Mouse (Mus musculus) urinary bladder, postnatal 36 days (tissue): ENCODE data around the gene Adam19.

Experiments
- DNase-seq, 2 experiments: peaks; one replicate each; pipeline ENCODE4 v3.0.0; 2022; ENCODE audit warnings: low spot score in 2 of 2, mixed read lengths in 1 of 2

The Adam19 gene

DNA sequence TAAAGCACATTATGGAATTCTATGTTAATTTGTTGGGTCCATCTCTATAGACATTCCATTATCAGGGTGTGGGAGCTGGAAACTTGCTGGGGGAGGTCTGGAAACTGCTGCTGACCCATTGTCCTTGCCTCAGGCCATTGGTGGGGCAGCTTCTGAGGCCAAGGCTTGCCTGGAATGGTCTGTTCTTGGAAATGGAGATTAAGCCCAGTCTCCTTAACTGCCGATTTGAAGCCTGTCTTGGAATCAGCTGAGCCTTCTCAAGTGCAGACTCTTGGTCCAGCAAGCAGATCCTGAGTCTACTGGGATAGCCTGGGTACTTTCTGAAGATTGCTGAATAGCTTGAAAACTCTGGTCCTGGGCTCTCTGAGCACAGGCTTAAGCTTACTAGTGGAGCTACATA, 51.3 kb downstream of the Adam19 start:
- DNase-seq, result no peak

DNA sequence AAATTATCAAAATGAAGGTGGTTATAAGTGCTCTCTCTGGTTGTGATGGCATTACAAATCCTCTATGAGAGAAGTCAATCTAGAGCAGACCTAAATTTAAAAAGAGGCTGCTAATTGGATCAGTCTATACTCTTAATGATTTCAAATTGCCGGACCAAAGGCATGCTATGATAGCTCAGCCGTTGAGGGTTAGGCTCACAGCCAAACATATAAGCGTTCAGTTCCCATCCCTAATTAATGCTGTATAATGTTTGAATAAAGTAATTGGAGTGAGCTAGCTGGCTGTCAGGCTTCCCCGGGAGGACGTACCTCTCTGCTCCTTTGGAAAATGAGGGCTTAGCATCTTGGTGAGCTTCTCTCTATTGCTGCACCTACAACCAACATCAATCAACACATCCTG, 53.4 kb downstream of the Adam19 start:
- DNase-seq, result no peak

DNA sequence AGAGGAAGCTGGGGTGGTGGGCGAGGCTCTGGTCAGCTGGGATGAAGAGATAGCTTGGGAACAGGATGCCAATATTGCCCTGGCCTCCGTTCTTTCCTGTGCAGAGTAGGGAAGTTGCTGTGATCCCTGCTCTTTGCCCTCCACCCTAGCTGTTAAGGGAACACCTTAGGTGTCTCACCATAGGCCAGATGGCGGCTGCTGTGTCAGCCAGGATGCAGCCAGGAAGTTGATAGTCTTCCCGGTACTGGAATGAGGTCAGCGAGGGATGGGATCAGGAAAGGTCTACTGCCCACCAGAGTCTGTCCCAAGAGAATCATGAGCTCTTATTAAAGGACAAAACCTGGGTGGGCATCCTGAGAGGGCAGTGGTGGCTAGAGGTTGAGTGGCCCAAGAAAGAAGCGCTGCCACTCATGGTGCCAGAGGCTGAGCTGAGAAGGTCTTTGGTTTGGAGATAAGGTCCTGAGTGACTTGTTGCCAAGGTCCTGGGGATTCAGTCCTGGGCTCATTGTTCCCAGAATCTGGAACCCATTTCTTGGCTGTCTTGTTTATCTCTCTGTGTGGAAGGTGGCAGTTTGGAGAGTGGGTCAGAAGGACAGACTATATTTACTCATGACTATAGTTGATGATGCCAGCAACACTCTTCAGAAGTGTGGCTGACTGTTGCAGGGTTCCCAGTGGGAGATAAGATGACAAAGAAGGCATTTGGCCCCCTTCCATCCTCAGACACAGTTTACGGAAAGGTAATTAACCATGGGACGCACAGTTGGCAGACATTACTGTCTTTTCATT, 54.6 kb downstream of the Adam19 start:
- no peak for DNase-seq

DNA sequence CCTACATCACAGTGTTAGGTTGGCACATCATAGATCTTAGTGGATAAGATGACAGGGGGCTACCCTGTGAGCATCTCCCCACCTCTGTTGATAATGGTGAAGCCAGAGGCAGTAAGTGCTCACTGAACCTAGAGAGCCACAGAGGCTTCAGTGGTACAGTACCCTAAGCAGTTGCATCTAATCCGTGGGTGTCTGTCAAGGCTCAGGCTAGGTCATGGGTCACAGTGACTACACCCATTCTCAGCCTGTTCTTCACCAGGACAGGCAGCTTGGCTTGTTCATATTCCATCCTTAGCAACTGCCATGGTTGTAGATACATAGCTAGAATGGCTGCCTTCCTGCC, 55.1 kb downstream of the Adam19 start:
- no peak for DNase-seq

DNA sequence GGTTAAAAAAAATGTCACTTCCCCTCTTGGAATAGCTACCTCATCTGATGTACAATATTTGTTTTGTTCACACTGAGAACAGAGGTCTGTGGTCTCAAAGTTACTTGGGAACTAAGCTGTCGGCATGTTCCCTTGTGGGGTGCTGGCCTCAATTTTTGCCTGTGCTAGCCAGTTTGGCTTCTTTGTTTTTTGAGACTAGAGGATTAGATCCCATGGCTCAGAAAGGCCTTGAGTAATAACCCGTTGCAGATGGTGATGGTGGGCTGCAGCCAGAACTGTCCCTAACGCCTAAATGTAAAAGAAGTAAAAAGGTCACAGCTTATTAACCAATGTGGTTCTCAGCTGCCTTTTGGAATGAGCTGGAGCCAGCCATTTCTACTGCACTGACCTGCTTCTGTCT, 57.4 kb downstream of the Adam19 start:
- DNase-seq, result no peak

DNA sequence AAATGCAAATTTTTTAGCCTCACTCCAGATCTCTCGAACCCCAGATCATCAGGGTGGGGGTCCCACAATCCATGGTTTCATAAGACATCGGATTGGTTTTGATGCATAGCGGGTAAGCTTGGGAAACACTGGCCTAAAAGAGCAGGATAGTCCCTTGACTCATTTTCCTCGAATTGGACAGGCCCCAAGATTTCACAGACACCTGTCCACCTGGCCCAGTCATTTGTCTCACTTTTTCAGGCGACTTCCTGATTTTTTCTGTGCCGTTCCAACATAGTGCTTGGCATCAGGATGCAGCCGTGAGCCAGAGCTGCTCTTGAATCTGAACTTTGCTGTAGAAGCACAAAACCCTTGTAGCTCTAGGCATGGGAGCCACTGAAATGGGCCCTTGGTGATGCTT, 58.4 kb downstream of the Adam19 start:
- no peak for DNase-seq

DNA sequence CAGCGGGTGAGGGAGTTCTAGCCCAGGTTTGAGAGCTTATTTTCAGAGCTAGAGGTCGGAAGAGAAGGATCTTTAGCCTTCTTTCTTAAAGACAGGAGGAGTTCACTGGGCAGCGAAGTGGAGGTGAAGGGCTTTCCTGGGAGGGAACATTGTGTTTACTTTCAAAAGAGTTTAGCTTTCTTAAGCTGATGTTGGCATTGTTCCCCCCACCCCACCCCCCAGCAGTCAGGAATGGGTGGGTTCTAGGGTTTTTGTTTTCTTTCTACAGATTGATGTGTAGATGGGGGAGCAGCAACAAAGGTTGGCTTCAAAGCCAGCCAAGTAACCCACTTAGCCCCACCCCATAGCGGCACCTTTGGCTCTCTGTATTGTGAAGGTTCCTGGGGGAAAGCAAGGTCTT, 59.2 kb downstream of the Adam19 start:
- DNase-seq, result no peak

DNA sequence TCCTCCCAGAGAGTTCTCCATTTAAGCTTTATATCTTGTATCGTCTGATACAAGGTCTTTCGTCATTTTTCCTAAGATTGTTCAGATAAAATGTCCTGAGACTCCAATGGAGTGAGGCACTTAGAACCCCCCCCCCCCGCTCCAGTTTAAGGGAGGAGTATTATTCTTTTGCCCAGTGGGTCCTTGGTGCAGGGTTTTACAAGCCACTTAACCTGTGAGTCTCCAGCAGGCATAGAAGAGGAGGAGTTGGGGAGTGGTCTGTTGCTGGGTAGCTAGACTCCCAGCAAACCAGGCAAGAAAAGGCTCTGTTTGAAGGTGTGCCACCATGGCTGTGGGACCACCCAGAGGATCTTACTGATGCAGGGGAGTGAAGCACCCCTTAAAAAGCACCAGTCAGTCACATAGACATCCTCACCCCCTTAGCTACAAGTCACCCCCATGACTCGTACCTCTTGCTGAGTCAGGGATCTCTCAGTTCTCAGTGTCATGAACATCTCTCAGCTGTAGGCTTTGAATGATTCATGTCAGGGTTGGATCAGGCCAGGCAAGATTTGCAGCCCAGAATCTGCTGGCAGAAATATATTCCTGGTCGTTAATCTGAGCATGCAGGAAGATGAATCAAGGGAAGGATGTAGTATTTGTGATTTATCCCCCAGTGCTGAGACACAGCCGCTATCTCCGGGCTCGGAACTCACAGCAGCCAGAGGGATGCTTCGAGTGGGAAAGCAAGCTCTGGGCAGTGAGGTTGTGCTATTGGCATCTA, 59.8 kb downstream of the Adam19 start:
- DNase-seq, result no peak

DNA sequence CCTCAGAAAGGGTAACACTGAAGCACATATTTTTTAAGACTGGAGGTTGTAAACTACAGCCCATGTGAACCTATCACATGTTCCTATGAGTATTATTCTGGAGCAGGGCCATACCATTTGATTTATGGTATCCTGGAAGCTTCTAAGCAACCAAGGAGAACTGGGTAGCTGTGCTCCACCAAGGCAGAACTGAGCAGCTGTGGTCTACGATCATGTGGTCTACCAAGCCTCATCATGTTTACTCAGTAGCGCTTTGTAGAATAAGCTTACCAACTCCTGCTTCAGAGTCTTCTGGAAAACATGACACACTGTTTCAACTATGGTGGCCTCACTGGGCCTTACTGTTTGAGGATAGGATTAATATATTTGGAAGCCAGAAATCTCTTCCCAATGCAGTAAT, 60.7 kb downstream of the Adam19 start:
- DNase-seq, result no peak

DNA sequence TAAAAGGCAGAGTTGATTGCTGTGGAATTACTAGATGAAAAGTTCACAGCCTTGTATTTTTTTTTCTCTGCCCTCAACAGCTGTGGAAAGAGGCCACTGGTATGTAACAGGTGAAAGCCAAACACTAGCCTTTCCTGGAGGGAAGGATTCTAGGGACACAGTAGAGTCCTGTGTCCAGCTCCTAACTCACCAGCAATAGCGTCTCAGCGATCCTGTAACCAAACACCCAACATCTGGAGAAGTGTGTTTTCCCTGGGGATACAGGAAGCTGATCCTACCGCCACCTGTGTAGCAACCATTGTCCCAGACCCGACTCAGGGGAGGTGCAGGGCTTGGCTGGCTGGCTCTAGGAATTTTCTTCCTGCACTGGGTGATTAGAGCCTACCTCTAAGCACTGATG, 63.8 kb downstream of the Adam19 start:
- DNase-seq, result no peak

DNA sequence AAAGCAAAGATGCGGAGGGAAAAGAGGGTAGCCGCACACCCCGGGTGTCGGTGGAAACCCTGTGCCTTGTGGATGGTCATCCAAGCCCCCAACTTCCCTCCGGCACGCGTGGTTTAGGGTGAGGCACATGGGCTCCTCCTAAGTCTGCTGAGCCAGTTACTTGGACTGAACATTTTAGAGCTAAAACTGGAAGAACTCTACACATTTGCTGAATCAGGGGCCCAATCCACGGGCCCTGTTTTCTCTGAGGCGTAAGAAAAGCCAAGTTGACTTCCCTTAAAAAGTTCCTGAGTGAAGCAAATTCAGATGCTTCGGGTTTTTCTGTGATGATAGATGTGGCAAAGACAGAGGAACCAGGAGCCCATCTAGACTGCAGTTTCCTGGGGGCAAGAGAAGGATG, 64.3 kb downstream of the Adam19 start:
- DNase-seq, result no peak

DNA sequence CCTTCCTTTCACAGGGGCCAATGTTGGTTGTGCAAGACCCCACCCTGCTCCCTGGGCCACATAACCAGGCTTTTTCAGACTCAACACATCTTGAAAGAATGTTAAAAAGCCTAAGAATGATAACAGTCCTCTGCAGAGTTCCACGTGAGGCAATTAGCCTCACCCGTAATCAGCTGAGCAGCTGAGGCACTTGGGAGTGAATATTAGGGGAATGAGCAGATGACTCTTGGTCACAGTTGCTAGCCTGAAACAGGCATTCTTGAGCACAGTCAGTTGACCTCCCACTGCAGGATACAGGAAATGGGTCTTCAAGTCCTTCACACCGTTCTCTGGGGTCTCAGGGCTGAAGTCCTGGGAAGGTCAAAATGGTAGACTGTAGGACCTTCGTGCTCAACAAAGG, 65.9 kb downstream of the Adam19 start:
- DNase-seq, result no peak

DNA sequence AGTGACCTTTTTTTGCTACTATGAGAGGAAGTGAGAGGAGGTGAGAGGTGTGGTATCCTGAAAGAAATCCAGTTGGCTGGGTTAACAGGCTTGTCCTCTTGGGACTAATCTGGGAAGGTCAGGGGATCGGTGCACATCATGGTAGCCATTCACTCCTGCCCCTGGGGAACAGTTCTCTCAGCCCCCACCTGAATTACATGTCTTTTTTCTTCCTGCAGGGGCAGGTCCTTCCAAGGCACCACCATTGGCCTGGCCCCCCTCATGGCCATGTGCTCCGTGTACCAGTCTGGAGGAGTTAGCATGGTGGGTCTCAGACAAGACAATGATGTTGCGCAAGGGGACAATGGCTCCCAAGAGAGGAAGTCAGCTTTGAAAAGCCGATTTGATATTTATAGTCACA, 67.1 kb downstream of the Adam19 start:
- no peak for DNase-seq

DNA sequence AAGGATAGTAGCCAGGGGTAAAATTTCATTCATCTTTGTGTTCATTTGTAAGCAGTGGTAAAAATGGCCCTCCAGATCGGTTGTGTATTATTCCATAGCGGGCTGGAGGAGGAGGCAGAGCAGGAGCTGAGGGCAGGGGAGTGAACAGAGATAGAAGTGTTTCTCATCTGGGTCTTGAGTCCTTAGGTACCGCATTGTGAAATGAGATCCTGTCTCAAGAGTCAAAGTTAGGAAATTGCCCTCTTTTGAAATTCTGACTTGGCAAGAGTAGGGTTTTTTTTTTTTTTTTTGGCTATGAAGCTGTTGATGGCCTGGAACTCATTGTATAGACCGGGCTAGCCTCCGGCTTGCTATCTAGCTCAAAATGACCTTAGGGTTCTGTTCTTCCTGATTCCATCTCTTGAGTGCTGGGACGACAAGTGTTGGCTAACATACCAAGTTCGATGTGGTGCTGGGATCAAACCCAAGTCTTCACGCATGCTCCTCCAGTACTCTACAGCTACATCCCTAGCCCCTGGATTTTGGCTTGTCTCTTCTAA, 67.6 kb downstream of the Adam19 start:
- DNase-seq, result no peak

DNA sequence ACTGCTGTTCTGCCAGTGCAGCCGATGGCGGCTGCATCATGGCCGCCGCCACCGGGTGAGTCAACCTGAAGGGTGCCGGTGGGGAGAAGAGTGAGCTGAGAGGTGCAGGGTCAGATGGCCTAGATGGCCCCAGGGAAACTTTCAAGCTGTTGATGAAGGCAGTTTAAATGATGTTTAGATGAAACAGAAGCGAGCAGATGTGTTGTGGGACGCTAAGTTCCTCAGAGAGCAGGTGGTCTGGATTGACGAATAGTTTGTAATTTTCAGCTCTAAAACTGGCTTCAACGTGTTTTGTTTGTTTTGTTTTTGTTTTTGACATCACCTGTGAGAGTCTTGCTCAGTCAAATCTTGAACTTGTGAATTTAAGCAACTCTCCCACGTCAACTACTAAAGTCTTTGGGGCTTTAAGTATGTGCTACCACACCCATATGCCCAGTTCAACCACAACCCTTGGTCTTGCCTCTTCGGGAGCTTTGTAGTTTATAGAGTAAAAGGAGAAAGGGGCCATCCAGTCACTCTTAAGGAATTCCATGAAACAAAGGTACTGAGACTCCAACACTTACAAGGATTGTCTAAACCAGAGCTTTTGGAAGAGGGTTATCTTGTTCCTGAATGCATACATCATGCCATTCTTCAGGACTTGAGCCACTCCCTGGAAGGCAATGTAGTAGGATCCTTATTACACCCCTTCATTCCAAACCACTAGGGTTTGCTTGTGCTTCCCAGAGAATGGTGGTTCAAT, 69.5 kb downstream of the Adam19 start:
- no peak for DNase-seq

DNA sequence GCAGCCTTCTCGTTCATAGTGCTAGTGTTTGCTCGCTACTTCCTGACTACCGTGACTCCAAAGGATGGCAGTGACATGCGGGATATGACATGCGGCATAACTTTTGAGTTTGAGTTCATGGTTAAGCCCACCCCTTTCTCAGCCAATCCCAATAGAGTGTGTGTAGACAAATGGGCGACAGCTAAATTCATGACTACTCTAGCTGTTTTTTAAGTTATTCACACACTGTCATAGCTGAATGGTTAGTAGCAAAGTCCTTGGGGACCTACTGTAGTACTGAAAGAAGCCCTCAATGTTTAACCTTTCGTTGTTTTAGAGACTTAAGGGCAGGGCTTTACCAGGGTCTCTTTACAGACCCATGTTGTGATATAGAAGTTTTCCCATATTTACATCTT, 70.0 kb downstream of the Adam19 start:
- no peak for DNase-seq

DNA sequence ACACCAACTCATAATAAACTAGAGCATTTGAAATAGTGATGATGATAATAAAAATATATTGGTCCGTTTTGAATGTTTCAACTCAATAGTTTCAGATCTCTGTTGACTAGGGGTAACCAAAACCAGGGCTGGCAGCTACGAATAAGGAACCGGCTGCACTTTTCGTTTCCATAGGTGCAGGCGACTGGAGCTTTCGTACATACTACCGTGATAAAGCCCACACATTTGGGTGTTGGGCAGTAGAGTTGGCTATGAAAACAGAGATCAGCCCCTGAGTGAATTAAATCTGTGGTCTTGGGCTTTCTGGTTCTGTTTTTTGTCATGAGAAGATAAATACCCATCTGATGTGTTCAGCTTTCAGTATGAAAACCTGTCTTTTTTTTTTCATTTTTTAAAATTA, 70.5 kb downstream of the Adam19 start:
- no peak for DNase-seq

DNA sequence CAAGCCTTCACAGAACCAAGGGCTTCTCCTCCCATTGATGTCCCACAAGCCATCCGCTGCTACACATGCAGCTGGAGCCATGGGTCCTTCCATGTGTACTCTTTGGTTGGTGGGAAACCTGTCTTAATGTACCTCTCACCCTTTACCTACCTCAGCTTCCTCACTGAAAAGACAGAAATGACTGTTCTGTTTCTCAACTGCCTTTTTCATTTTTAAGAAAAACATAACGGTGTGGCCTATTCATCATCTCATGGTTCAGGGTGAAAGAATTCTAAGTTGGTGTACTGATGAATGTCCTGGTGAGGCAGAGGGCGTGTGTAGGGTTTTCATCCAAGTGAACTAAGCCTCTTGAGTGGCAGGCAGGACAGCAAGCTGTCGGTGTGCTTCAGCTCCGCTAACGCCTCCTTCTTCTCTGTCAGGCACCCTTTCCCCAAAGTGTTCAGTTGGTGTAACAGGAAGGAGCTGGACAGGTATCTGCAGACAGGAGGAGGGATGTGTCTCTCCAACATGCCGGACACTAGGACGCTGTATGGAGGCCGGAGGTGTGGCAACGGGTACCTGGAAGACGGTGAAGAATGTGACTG, 71.1 kb downstream of the Adam19 start:
- DNase-seq, result no peak

DNA sequence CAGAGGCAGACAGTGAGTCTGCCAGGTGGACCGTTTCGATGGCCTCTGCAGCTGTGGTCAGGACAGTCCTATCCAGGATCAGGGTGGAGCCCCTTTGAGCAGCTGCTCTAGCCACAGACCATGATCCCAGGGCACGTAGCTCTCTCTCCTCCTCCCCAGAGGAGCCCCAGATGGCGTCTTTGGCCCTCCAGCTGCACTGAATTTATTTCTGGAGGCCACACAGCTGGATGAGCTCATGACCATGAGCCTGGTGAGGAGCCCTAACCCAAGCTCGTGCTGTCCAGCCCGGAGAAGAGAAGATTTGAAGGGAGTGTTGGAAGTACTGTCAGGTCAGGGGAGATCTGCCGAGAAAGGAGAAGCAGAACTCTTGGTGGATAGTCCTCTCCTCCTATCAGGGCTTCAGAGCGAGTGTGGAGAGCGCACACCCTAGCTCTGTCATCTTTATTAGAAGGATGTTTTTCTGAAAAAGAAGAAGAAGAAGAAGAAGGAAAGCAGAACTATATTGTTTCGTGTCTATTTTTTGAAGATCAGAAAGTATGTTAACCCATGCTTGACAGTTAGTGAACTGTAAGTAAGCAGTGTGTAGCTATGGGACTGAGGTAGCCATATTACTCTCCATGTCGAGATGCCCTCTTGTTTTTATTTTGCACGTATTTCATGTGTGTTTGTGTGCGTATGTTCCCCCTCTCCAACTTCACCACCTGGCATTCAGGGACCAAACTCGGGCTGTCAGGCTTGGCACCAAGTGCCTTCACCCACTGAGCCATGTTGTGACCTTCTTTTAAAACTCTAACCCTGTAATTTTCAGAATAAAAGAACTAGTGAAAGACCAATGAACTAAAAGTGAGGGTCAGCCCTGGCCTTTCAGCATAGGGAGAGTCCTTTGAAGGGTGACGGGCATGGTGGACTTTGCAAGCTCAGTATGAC, 72.1 kb downstream of the Adam19 start:
- peak; percentile 56 to 58 for DNase-seq

DNA sequence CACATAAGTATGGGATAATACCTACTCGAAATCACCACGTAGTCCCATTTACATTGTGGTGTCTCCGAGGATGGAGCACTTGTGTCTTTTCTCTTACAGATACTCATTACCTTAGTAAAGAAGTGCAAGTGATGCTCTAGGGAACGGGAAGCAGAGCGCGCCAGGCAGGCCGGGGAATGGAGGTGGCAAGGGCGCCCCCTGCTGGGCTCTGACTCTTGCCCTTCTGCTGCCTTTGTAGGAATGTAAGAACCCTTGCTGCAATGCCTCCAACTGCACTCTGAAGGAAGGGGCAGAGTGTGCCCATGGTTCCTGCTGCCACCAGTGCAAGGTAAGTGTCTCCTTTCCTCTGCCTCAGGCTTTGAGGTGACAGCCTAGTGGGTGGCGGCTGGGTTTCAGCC, 72.8 kb downstream of the Adam19 start:
- DNase-seq, result peak; percentile 49 to 78
